Mouse (Mus musculus): ENCODE results near the gene Lmna.
A peak's percentile ranks its signal among the peaks of the same experiment; 100 is the strongest.

The Lmna gene

GRCm38 (mm10) chr3:88500655-88501365, 8.9 kb downstream of the Lmna start:
- no peak for DNase-seq (ENCODE audit: low spot score in 2 of 2)

- no peak for DNase-seq (ENCODE audit: low spot score in 2 of 2)
These were observed 9.7 kb downstream of the Lmna start for GRCm38 (mm10) chr3:88500087-88500486.

- DNase-seq (ENCODE audit: low spot score in 2 of 2): no peak
These were observed 10.2 kb downstream of the Lmna start for GRCm38 (mm10) chr3:88499580-88499979.

GRCm38 (mm10) chr3:88495741-88496415, 13.9 kb downstream of the Lmna start:
- no peak for DNase-seq (ENCODE audit: low spot score in 2 of 2)

GRCm38 (mm10) chr3:88494836-88495628, 14.7 kb downstream of the Lmna start:
- peak in 1 of 2 experiments; percentile 53 for DNase-seq (ENCODE audit: low spot score in 2 of 2)

GRCm38 (mm10) chr3:88493706-88494582, 15.8 kb downstream of the Lmna start:
- no peak for DNase-seq (ENCODE audit: low spot score in 2 of 2)

GRCm38 (mm10) chr3:88487396-88487795, 22.4 kb downstream of the Lmna start:
- DNase-seq (ENCODE audit: low spot score in 2 of 2): no peak

GRCm38 (mm10) chr3:88486887-88487286, 22.9 kb downstream of the Lmna start:
- DNase-seq (ENCODE audit: low spot score in 2 of 2): no peak

- no peak for DNase-seq (ENCODE audit: low spot score in 2 of 2)
These were observed 23.7 kb downstream of the Lmna start for GRCm38 (mm10) chr3:88486043-88486442.

- DNase-seq (ENCODE audit: low spot score in 2 of 2): peak in 1 of 2 experiments; percentile 45
These were observed 25.0 kb downstream of the Lmna start for GRCm38 (mm10) chr3:88484597-88485316.

GRCm38 (mm10) chr3:88483621-88484020, 26.1 kb downstream of the Lmna start:
- peak; percentile 80 to 83 for DNase-seq (ENCODE audit: low spot score in 2 of 2)

GRCm38 (mm10) chr3:88483141-88483540, 26.6 kb downstream of the Lmna start:
- no peak for DNase-seq (ENCODE audit: low spot score in 2 of 2)

- DNase-seq (ENCODE audit: low spot score in 2 of 2): no peak
These were observed 27.4 kb downstream of the Lmna start for GRCm38 (mm10) chr3:88482336-88482735.

- DNase-seq (ENCODE audit: low spot score in 2 of 2): no peak
These were observed 28.2 kb downstream of the Lmna start for GRCm38 (mm10) chr3:88481372-88482040.

- no peak for DNase-seq (ENCODE audit: low spot score in 2 of 2)
These were observed 29.1 kb downstream of the Lmna start for GRCm38 (mm10) chr3:88480679-88481078.

GRCm38 (mm10) chr3:88479828-88480227, 29.9 kb downstream of the Lmna start:
- DNase-seq (ENCODE audit: low spot score in 2 of 2): no peak

- no peak for DNase-seq (ENCODE audit: low spot score in 2 of 2)
These were observed 30.6 kb downstream of the Lmna start for GRCm38 (mm10) chr3:88479163-88479562.

GRCm38 (mm10) chr3:88477735-88478134, 32.0 kb downstream of the Lmna start:
- peak; percentile 84 to 90 for DNase-seq (ENCODE audit: low spot score in 2 of 2)

- no peak for DNase-seq (ENCODE audit: low spot score in 2 of 2)
These were observed 33.4 kb downstream of the Lmna start for GRCm38 (mm10) chr3:88476403-88476802.

GRCm38 (mm10) chr3:88473571-88473970, 36.2 kb downstream of the Lmna start:
- DNase-seq (ENCODE audit: low spot score in 2 of 2): no peak
